Mouse (Mus musculus) neural tube, embryonic 11.5 days (tissue): Measurements from ENCODE around the gene Tcf7. TPM values are rescaled to one million over a fixed set of nuclear protein-coding genes. Genes with fewer than 3 reads are reported as not detected.

Experiments
- ATAC-seq: fragments of 200-750 bp; cut with Nextera tagmentation; 2 replicates; pipeline ENCODE4 v1.8.0; 2017; ENCODE audit warnings: moderate number of reproducible peaks, mild to moderate bottlenecking, moderate TSS enrichment, moderate library complexity; ENCODE audit not compliant: insufficient read depth, low FRiP score, low TSS enrichment
- DNase-seq: peaks from one replicate; pipeline ENCODE4 v3.0.0-alpha.2; 2015; ENCODE audit warnings: low spot score
- H3K27ac ChIP-seq: fragments of 300-500 bp; sonication (generic); 2 replicates; pipeline ENCODE4 v1.5.1; 2014; ENCODE audit warnings: low read depth, mild to moderate bottlenecking, low read length
- H3K27me3 ChIP-seq: fragments of 300-500 bp; sonication (generic); 2 replicates; pipeline ENCODE4 v1.6.1; 2014; ENCODE audit warnings: mild to moderate bottlenecking, low read length, mixed read lengths; ENCODE audit not compliant: control insufficient read depth, insufficient read depth
- H3K36me3 ChIP-seq: fragments of 300-500 bp; sonication (generic); 2 replicates; pipeline ENCODE4 v1.6.1; 2014; ENCODE audit warnings: mild to moderate bottlenecking, low read length, moderate library complexity, mixed read lengths; ENCODE audit not compliant: control insufficient read depth, insufficient read depth
- H3K4me1 ChIP-seq: fragments of 300-500 bp; sonication (generic); 2 replicates; pipeline ENCODE4 v1.6.1; 2014; ENCODE audit warnings: low read length, mixed read lengths; ENCODE audit not compliant: control insufficient read depth, insufficient read depth
- H3K4me2 ChIP-seq: fragments of 300-500 bp; sonication (generic); 2 replicates; pipeline ENCODE4 v1.6.1; 2014; ENCODE audit warnings: low read depth, mild to moderate bottlenecking, moderate library complexity
- H3K4me3 ChIP-seq: fragments of 300-500 bp; sonication (generic); 2 replicates; pipeline ENCODE4 v1.5.1; 2014; ENCODE audit warnings: low read depth, low read length
- H3K9ac ChIP-seq: fragments of 300-500 bp; sonication (generic); 2 replicates; pipeline ENCODE4 v1.6.1; 2014; ENCODE audit warnings: mild to moderate bottlenecking, low read length
- H3K9me3 ChIP-seq: fragments of 300-500 bp; sonication (generic); 2 replicates; pipeline ENCODE4 v1.6.1; 2016; ENCODE audit warnings: low read length; ENCODE audit not compliant: control insufficient read depth
- WGBS: fragments of 180-500 bp; shearing (Covaris S2); extraction: QIAGEN DNeasy Blood & Tissue Kit; methylation state at CpG from one replicate; pipeline ENCODE4 v1.1.7; 2014; 5-methylcytosine and 5-hydroxymethylcytosine counted together
- polyA plus RNA-seq: library from polyadenylated mRNA; unstranded; fragments of >200 nt; fragmentation: Nextera tagmentation; extraction: Ambion mirVana; gene quantifications from 2 replicates; pipeline ENCODE4 v1.2.1, GENCODE M21; 2014

Tcf7 gene
- polyA plus RNA-seq, 1 experiment from 2014 or later: 12.7 TPM

DNA sequence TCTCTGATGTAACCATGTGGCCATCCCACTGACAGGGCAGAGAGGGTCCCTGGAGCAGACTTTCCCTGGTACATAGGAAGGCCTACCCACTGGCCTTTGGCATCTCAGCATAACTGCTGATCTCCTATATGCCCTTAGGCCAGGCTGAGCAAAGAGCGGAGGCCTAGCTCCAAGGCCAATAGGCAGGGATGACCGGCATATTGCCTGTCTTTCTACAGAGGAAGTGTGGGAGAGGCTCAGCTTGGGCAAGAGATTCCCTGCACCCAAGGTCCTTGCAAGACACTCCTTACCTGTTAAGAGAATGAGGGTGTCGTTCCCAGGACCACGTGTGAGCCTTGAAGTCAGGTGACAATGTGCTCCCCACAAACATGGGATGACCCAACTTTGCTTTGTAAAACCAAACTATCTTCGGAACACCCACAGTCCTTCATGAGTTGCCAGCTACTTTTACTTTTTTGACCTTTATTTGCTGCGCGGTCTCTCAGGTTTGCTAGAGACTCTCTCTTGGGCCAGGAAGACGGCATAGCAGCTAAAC is 3.1 kb downstream of the Tcf7 start:
- H3K9ac ChIP-seq: no peak overlapping the region
- no peak overlapping the region for H3K4me2 ChIP-seq
- no peak overlapping the region for H3K4me3 ChIP-seq
- no peaks in the 10 kb centered on the region for H3K9me3 ChIP-seq
- ATAC-seq: no peak
- no peaks in the 10 kb centered on the region for H3K36me3 ChIP-seq
- H3K27ac ChIP-seq: no peak overlapping the region
- WGBS: 92% methylated on average over 8 of the region's 8 CpGs
- DNase-seq: peak; percentile 2
- peaks cover 6% of the 10 kb centered on the region for H3K4me1 ChIP-seq
- peaks cover 11% of the 10 kb centered on the region for H3K27me3 ChIP-seq

DNA sequence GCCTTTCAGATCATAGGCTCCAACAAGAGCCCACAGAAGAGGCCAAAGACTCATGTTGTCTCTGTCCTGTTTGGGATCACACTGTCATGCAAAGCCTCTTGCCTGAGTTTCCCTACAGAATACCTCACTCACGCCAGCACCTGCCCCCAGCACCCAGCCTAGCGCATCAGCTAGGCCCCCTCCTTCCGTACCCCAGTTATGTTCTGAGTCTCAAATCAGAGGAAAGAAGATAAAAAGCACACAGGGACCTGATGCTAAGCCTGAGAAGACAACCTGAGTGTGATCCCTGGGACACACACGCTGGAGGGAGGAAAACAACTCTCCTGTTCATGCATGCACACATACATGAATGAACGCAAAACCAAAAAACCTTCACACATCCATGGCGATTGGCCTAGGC is 3.8 kb downstream of the Tcf7 start:
- Histone ChIP-seq H3K4me1 (peaks cover 2% of the 10 kb centered on the region), H3K27ac (no peak overlapping the region), H3K4me2 (no peak overlapping the region), H3K36me3 (no peaks in the 10 kb centered on the region; the same call in 1 of the 2 replicates), H3K9me3 (no peaks in the 10 kb centered on the region), H3K9ac (no peak overlapping the region), H3K4me3 (no peak overlapping the region), H3K27me3 (peaks cover 4% of the 10 kb centered on the region; the same call in 1 of the 2 replicates)
- no peak for ATAC-seq
- no peak for DNase-seq
- WGBS: 91% methylated on average over 6 of the region's 6 CpGs

DNA sequence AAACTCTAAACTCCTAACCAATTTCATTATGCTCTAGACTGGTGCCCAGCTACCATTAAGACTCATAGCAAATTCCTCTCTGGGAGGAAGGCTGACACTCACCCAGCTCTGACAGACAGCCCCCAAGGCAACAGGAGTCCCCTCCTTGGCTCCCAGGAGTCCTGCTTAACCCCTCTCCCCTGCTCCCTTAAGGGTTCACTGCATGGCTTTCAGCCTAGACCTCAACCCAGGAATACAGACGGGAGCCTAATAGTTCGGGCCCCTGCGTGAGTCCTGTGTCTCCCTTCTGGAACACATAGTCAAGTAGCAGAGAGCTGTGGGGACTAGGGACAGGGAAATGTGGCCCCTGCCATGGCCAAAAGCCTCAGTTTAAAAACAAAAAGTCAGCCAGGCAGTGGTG is 4.7 kb downstream of the Tcf7 start:
- no peak overlapping the region for H3K4me2 ChIP-seq
- DNase-seq (no peak), ATAC-seq (no peak)
- 97% methylated on average over 3 of the region's 3 CpGs for WGBS
- H3K36me3 ChIP-seq: no peaks in the 10 kb centered on the region; the same call in 1 of the 2 replicates
- H3K4me3 ChIP-seq: no peak overlapping the region
- H3K27ac ChIP-seq: no peak overlapping the region
- H3K9ac ChIP-seq: no peak overlapping the region
- H3K9me3 ChIP-seq: no peaks in the 10 kb centered on the region
- no peaks in the 10 kb centered on the region; the same call in 1 of the 2 replicates for H3K27me3 ChIP-seq
- no peaks in the 10 kb centered on the region for H3K4me1 ChIP-seq

DNA sequence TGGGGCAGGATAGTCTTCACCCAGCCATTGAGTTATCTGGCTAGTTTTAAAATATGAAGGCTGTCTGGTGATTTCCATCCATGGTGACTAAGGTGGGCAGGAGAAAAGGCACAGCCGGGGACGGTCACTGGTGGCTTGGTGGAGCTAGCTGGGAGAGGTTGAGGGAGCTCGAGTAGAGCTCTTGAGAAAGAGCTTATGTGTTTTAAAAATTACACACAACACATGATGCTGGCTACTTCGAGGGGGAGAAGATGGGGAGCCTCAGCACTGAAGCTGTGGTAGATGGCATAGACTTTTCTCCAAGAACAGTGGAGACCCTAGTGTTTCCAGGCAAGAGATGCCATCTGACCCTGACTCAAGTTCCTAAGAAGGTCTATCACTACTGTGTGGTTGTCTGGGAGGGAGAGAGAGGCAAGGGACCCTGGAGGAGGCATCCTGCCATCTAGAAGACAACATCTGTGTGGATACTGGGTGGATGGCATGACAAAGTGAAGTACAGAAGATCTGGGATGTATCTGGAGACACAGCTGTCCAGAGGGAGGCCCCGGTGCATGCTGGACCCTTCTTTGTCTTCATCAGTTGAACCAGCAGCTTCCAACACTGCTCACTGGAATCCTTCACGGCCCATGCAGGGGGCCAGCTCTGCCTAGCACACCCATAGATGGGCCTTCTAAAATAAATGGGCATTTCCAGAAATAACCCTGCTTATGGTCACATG is 5.2 kb downstream of the Tcf7 start:
- H3K4me3 ChIP-seq: no peak overlapping the region
- no peaks in the 10 kb centered on the region for H3K9me3 ChIP-seq
- no peak for ATAC-seq
- WGBS: 88% methylated on average over 6 of the region's 6 CpGs
- H3K36me3 ChIP-seq: no peaks in the 10 kb centered on the region; the same call in 1 of the 2 replicates
- H3K9ac ChIP-seq: no peak overlapping the region
- H3K27ac ChIP-seq: no peak overlapping the region
- H3K4me1 ChIP-seq: 0 out of 2 replicates have a peak, but pooled peaks cover 3% of the 10 kb centered on the region
- no peaks in the 10 kb centered on the region; the same call in 1 of the 2 replicates for H3K27me3 ChIP-seq
- DNase-seq: no peak
- no peak overlapping the region for H3K4me2 ChIP-seq

DNA sequence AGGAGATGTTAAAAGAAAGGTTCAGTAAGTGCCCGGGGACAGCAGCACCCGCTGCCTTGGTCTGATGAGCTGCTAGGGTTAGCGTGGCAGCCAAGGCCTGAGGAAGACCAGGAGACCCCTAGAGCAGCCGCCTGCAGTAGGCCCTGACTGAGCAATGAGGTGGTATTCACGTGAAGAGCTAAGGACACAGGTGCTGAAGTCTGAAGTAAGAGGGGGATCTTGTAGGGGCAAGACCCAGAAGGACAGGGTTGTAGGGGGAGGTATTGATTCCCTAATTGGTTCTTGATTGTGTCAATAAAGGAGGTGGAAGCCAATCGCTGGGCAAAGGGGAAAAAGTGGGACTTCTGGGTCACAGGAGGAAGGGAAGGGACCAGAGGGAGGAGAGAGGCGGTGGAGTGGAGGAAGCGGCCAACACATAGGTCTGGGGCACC is 5.8 kb downstream of the Tcf7 start:
- H3K4me2 ChIP-seq: no peak overlapping the region
- no peak for ATAC-seq
- 0 out of 2 replicates have a peak, but pooled peaks cover 3% of the 10 kb centered on the region for H3K4me1 ChIP-seq
- no peaks in the 10 kb centered on the region for H3K9me3 ChIP-seq
- H3K27me3 ChIP-seq: no peaks in the 10 kb centered on the region
- WGBS: 91% methylated on average over 8 of the region's 8 CpGs
- no peak overlapping the region for H3K9ac ChIP-seq
- H3K27ac ChIP-seq: no peak overlapping the region
- H3K4me3 ChIP-seq: no peak overlapping the region
- DNase-seq: no peak
- no peaks in the 10 kb centered on the region; the same call in 1 of the 2 replicates for H3K36me3 ChIP-seq

DNA sequence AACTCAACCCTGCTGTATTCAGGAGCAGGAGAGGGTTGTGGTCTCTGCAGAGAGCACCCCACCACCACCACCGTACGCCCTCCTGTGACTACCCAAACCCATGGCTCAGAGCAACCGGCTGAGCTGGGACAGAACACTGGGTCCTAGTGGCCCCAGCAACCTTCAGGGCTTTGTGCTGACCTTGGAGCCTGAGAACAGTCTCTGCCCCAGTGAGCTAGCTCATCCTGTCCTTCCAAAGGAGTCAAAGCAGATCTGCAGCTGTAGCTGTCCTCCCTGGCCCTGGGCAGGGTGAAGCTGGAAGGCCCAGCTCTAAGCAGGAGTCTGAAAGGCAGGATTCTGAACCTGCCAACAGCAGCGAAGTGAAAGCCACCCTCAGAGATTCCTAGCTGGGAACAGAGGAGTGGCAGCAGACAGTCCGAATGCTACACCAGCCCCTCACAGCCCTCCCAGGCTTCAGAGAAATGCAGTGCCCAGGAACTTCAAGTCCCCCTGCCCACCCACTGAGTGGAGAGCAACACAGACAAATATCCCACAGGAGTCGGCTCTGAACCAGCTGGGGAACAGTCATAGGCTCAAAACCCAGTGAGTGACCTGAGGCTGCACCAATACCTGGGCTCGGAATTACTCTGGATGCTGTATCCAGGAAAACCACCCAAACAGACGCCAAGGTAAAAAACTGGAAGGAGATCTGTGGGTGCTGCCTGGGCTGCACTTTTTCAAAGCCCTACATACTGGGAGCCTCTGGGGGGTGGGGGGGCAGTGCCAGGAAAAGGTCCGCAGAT is 6.8 kb downstream of the Tcf7 start:
- no peak overlapping the region for H3K4me2 ChIP-seq
- H3K4me3 ChIP-seq: no peak overlapping the region
- H3K4me1 ChIP-seq: 0 out of 2 replicates have a peak, but pooled peaks cover 3% of the 10 kb centered on the region
- no peaks in the 10 kb centered on the region; the same call in 1 of the 2 replicates for H3K36me3 ChIP-seq
- no peak for ATAC-seq
- no peaks in the 10 kb centered on the region for H3K27me3 ChIP-seq
- DNase-seq: no peak
- 81% methylated on average over 9 of the region's 9 CpGs for WGBS
- no peak overlapping the region for H3K27ac ChIP-seq
- no peak overlapping the region for H3K9ac ChIP-seq
- no peaks in the 10 kb centered on the region for H3K9me3 ChIP-seq

DNA sequence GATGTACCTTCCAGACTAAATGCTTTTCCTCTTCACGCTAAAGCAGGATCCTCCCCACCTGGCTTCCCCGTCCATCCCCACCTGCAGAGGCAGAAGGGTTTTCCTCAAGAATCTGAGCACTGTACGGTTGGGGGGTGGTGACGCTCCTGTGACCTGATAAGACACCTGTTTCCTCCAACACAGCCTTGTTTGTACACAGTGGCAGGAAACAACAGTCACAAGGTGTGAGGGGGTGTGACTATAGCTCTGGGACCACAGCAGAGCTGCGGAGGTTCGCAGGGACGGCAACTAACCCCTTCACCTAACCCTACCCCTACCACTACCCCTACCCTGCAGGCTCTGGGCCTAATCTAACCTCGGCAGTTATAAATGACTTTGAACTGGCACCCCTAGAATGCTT is 7.4 kb downstream of the Tcf7 start:
- no peaks in the 10 kb centered on the region for H3K9me3 ChIP-seq
- H3K36me3 ChIP-seq: no peaks in the 10 kb centered on the region; the same call in 1 of the 2 replicates
- WGBS: 92% methylated on average over 8 of the region's 8 CpGs
- no peak overlapping the region for H3K4me2 ChIP-seq
- H3K9ac ChIP-seq: no peak overlapping the region
- ATAC-seq (no peak), DNase-seq (no peak)
- no peaks in the 10 kb centered on the region for H3K27me3 ChIP-seq
- H3K4me1 ChIP-seq: 0 out of 2 replicates have a peak, but pooled peaks cover 3% of the 10 kb centered on the region
- H3K27ac ChIP-seq: no peak overlapping the region
- H3K4me3 ChIP-seq: no peak overlapping the region

DNA sequence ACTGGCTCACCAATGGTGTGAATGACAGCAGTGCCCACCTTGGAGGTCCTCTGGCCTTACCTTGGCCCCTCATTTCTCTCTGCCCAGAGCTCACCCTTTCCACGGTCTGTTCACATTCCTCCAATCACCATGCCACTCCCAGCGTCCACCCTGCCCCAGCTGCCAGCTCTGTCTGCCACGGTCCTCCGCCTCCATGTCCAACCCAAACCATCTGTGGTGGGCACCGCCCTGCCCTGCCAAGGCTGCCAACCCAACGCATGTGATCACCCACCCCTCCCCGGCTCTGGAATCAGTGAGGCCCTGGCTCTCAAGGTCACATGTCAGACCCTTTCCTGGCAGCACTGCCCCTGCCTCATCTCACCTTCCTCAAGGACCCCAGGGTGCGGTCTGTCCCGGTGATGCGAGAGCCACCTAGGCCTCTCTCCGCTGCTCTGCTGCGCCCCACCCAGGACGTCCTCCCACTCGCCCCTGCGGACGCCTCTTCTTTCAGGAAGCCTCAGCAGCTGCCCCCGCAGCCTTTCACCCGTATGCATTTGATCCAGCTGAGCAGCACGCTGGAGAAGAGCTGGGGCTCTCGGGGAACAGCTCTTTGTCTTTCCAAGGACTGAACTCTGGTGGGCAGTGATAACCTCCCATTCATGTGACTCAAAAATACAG is 8.2 kb downstream of the Tcf7 start:
- Histone ChIP-seq H3K9ac (no peak overlapping the region), H3K4me1 (0 out of 2 replicates have a peak, but pooled peaks cover 3% of the 10 kb centered on the region), H3K4me2 (no peak overlapping the region), H3K27me3 (no peaks in the 10 kb centered on the region), H3K4me3 (no peak overlapping the region), H3K27ac (no peak overlapping the region), H3K9me3 (no peaks in the 10 kb centered on the region), H3K36me3 (no peaks in the 10 kb centered on the region; the same call in 1 of the 2 replicates)
- WGBS: 96% methylated on average over 20 of the region's 20 CpGs
- ATAC-seq: no peak
- DNase-seq: no peak
